Mouse (Mus musculus) right cerebral cortex, postnatal 10 days (tissue): ENCODE measurements at regions not wholly inside any gene's neighbourhood (a gene's known extent, or its start where the extent isn't known, plus 50 kb on each side); places are given as distances from the start of the nearest gene placed in this dataset.

Experiments
- DNase-seq, 2 experiments: peaks; one replicate each; pipeline ENCODE4 v3.0.0; 2021; ENCODE audit warnings: low spot score in 2 of 2

DNA sequence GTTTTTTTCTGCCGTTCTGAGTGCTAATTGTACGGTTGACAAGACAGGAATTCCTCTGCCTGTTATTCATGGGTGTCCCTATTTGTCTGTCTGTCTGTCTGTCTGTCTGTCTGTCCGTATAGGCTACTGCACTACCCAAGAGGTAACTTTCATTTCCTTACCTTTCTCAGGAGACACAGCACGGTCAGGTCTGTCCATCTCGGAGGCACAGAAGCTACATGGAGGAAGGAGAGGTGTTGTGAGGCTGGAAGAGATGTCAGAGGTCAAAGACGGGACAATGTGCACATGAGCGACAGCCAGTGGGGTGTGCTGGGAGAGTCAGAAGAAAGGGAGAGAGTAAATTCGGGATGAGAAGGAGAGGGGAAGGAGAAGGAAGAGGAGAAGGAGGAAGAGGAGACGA, 184.8 kb downstream of the Enc1 start:
- no peak for DNase-seq

DNA sequence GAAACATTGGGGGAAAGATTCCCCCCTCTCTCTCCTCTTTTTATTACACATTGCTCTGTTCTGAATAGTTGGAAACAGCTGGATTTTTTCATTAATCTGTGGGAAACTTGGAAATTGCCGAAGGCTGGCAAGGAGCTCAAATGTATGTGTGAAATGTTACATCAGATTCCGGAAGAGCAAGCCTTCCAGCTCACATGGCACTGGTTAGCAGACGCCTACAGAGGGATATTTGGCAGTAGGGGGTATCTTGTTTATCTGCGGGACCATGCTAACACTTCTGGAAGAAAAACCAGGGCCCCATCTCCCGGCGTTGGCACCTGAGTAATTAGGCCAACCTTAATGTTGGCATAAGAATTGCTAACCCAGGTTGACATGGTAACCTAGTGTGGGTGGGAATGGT, 183.0 kb downstream of the Enc1 start:
- DNase-seq: no peak

DNA sequence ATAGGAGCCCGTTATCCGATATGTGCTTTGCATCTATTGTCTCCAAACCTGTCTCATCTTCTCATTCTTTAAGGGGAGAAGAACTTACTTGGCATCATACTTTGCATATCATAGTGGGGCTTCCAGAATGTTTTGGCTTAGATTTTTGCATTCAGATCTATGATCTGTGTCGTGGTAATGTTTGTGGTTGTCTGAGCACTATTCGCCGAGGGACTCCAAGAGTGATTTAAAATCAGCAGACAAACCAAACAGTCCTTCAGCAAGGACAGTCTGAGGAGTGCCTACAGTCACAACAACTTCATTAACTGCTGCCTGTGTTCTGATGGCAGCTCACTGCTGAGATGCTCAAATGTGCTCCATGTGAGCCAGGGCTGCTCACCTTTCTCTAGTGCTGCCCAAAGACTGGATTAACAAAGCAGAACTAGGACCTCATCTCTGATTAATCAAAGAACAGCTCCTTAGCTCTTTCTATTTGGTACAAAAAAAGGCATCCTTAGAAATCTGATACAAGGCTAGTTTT, 182.5 kb downstream of the Enc1 start:
- DNase-seq: no peak

DNA sequence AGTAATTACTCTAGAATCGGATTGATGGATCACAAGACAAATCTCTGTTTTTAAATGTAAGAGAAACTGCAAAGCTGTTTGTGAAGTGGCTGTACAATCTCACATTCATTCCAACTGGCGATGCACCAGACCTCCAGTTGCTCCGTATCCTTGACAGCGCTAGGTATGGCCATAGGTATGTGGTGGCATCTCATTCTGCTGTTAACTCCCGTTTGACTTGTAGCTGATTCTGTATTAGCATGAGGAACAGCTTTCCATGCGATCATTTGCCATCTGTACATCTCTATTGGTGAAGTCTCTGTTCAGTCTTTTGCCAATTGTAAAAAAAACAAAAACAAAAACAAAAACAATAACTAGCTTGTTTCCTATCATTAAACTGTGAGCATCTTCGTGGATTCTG, 182.0 kb downstream of the Enc1 start:
- no peak for DNase-seq

DNA sequence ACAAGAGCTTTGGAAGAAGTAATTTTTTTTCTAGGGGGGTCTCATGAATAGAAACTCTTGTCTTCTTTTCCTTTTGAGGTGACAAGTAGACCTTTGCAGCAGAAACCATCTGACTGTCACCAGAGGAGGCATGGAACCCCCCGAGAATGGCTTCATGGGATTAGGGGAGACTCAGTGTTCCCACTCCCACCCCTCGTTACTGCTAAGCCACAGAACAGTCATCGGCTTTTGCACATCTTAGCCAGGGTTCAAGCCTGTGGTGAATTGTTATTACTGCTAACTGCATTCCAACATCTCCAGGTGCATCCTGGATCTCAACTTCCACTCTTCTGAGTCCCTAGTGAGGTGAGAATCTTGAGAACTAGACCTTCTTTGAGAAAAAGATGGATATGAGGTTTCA, 180.9 kb downstream of the Enc1 start:
- DNase-seq: no peak

DNA sequence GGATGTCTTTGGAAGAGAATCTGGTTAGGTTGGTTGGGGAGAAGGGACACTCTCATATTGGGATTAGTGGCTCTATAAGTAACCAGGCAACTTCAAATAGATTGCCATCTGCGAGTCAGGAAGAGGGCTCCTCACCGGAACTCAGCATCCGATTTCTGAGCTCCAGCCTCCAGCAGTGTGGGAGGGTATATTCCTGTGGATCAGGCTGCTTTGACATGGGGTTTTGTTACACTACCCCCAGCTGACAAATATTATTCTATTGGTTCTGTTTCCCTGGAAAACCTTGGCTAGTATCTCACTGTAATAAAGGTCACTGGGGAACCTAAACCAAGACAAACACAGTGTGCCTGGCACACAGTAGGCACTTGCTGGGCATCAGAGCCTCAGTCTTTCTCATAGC, 179.9 kb downstream of the Enc1 start:
- no peak for DNase-seq

DNA sequence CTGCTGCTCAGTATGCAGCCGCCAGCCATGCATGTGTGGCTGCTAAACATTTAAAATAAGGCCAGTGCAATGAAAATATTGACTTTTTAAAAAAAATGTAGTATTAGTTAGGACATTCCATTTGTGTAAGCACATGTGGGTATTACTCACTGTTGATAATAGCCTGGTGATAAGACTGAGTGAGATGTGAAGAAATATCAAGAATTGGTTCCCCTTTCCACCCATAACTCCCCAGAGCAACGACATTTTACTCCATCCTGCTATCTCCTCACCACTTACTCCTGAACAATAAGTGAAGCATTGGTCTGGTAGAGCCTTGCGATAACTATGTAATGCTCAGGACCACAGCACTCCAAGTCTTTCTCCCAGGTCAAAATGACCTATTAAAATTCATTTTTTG, 178.2 kb downstream of the Enc1 start:
- no peak for DNase-seq

GRCm38 (mm10) chr13:97418681-97419080, 177.8 kb downstream of the Enc1 start:
- DNase-seq: no peak

GRCm38 (mm10) chr13:97418081-97418480, 177.2 kb downstream of the Enc1 start:
- DNase-seq: no peak

DNA sequence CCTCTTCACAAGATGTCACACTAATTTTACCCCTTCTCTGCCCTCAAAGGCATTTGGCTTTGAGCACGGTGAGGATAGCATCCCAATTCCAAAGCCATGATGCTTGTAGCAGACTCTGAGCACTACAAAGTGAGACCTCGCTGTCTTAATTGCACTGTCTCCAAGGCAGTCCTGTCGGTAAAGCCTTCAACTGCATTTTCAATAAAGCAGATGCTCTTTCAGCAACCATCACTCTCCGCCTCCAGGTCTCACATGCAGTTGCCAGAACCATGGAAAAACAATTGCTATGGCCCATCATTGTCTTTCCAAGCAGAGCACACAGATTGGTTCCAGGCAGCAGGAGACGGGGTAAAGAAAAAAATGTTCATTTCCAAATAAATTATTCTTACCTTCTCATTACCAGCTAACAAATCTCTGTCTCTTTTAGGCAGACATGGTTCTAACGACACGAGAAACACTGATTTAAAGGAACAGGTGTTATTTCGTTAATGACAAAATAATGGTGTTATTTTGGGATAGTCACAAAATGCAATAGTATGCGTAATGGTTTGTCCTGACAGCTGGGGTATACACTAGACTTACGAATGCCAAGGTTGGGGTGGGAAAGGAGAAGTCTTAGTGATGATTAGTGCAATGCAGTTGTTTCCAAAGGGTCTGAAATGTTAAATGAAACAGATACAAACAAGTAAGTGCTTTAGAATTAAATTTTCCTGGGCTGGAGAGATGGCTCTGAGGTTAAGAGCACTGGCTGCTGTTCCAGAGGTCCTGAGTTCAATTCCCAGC, 175.2 kb downstream of the Enc1 start:
- DNase-seq: no peak

DNA sequence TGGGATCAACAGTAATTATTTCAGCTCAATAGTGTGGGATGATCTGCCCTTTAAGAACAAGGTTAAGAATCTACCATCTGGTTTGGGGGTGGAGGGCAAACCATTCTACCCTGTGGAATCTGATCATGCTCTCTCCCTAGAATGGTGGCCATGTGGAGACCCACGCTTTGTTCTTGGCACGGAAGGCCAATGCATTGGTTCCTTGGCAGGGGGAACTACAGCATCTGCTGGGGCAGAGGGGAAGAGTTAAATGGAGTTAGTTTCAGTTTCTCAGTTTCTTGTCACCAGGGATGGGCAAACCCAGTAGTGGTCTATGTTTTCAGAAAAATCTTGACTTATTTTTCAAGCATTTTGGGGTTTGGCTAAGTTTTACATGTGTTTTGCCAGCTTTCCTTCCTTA, 174.5 kb downstream of the Enc1 start:
- no peak for DNase-seq

DNA sequence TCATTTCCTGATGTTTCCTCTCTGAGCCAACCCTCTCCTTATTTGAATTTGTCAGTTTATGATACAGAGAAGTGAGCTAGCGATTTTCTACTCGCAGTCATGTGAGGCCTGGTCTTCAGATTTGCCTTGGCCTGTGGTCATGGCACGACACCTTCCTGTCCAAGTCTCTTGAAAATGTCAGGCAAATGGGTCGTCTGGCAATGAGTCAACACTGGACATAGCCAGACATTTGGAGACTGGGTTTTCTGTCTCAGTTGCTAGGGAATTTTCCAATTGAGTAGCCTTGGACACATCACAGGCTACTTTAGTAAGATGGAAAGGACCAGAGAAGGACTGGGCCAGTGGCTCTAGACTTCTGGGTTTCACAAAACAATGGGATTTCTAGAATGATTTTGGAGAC, 171.2 kb downstream of the Enc1 start:
- DNase-seq: peak; percentile 51 to 56

GRCm38 (mm10) chr13:97410550-97411201, 169.8 kb downstream of the Enc1 start:
- DNase-seq: no peak

- DNase-seq: no peak
Measured at GRCm38 (mm10) chr13:97409891-97410525, 169.1 kb downstream of the Enc1 start.

DNA sequence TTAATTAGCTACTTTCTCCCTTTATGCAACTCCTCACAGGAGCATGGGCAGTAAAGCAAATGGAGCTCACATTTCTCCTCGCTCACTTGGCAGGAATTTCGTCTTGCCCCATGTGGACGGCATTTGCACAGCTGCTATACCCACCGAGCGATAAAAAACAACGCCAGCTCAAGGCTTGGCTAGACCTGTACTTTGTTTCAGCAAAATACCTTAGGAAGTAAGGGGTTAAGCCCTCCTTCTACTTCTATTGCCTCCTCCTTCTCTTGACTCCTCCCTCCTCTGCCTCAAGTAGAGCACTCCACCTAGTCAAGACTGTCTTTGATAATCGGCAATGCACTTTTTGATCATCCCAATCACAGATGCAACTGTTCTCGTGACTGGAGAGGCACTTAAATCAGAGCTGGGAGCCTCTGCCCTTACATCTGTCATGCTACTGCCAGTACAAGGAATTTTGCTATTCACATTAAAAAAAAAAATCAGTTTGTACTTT, 168.4 kb downstream of the Enc1 start:
- no peak for DNase-seq

- no peak for DNase-seq
Measured at GRCm38 (mm10) chr13:97408414-97409290, 167.7 kb downstream of the Enc1 start.

GRCm38 (mm10) chr13:97407773-97408172, 166.9 kb downstream of the Enc1 start:
- no peak for DNase-seq

GRCm38 (mm10) chr13:97406678-97407077, 165.8 kb downstream of the Enc1 start:
- DNase-seq: peak in 1 of 2 experiments; percentile 25

GRCm38 (mm10) chr13:97402164-97402761, 161.4 kb downstream of the Enc1 start:
- no peak for DNase-seq

DNA sequence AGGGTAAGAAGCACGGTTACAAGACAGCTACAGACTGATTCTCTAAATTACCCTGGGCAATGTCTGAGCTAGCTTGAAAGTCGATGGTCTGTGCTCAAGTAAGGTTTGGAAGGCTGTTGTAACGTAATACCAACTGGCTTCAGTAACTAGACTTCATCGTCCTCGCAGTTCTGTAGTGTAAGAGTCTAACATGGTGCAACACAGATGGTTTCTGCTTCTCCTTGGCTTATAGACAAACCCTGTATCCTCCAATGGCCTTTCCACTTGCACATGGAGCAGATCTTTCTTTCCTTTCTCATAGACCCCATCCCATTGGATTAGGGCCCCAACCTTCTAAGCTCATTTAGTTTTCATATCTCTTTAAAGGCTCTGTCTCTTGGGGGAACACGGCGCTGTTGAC, 160.7 kb downstream of the Enc1 start:
- no peak for DNase-seq

GRCm38 (mm10) chr13:97398041-97398440, 157.1 kb downstream of the Enc1 start:
- DNase-seq: no peak
